Mouse (Mus musculus) lung, postnatal 25 days (tissue): Measurements from ENCODE around the gene Gm5800.
"Not testable (repeated sequence)": the region's sequence is repeated elsewhere in the genome, so short reads cannot be mapped to it uniquely, and the experiment has no call there.

Experiments
- DNase-seq: peaks from one replicate; pipeline ENCODE4 v3.0.0; 2022; ENCODE audit warnings: low spot score

Gm5800 gene

GRCm38 (mm10) chr14:51717083-51717482, at the start of gene Gm5800:
Gene Gm5800 (minus strand): TSS chr14:51717183.
- no peak for DNase-seq

- DNase-seq, result no peak
Measured at GRCm38 (mm10) chr14:51755944-51756343, 39.0 kb upstream of the Gm5800 start.

DNA sequence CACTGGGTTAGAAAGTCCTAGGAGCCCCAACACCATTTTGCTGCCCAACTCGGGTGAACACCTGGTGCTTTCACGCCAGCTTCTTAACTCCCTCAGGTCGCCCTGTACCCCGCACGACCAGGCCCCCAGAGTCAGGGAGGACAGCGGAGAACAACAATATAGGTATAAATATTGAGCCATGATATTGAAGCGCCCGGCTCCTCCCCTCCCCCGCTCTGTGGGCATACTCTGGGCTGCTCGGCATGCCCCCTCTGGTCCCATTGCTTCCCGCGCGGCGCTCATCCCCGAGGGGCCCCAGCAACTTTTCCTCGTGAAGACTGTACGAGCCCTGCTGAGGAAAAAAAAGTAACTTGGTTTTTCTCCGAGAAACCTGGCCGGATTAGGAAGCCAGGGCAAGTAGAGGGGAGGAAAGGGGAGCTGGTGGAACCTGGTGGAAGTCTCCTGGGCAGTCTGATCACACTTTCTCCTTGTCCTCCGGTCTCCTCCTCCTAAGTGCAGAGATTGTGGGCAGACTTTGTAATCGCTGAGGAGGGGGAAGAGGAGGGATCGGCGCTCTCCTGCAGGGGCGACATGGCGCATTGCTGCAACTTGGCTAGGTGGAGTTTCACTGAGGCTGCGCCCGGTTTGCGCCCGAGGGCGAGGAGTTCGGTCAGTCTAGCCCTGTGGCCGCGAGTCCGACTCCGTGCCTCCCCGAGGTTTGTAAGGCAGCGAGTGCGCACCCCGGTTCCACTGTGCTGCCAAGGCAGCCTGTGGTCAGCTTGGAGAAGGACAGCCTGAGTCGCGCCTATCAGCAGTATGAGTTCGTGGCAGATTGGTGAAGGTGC, 23.6 kb upstream of the Gm5800 start:
- DNase-seq, result no peak

GRCm38 (mm10) chr14:51739150-51739993, 22.4 kb upstream of the Gm5800 start:
- no peak for DNase-seq

- no peak for DNase-seq
Measured at GRCm38 (mm10) chr14:51738411-51739149, 21.6 kb upstream of the Gm5800 start.

- DNase-seq, result no peak
Measured at GRCm38 (mm10) chr14:51737967-51738366, 21.0 kb upstream of the Gm5800 start.

- not testable (repeated sequence) for DNase-seq
Measured at GRCm38 (mm10) chr14:51695368-51695767, 21.6 kb downstream of the Gm5800 start, which contains the start of gene Gm17079. Gene Gm17079 (minus strand): TSS chr14:51695468.

- no peak for DNase-seq
Measured at GRCm38 (mm10) chr14:51677269-51677668, 39.7 kb downstream of the Gm5800 start.
